Mouse (Mus musculus) thymus, adult 2 months (tissue): Measurements from ENCODE around the gene Irgq. TPM values are rescaled to one million over a fixed set of nuclear protein-coding genes. Genes with fewer than 3 reads are reported as not detected.

ENCODE experiments used
- DNase-seq: peaks from one replicate; pipeline ENCODE4 v3.0.0; 2021
- H3K27ac ChIP-seq: fragments of 200-500 bp; 2 replicates; pipeline ENCODE4 v1.5.1; 2012; ENCODE audit warnings: low read length, control low read depth; ENCODE audit not compliant: control insufficient read depth, insufficient read depth
- H3K27me3 ChIP-seq: fragments of 200-500 bp; 2 replicates; pipeline ENCODE4 v1.6.1; 2012; ENCODE audit warnings: mild to moderate bottlenecking, low read length, moderate library complexity, mixed read lengths; ENCODE audit not compliant: control insufficient read depth, insufficient read depth
- H3K36me3 ChIP-seq: fragments of 200-500 bp; 2 replicates; pipeline ENCODE4 v1.6.1; 2012; ENCODE audit warnings: mild to moderate bottlenecking, low read length, moderate library complexity; ENCODE audit not compliant: control insufficient read depth, insufficient read depth
- H3K4me1 ChIP-seq: fragments of 200-500 bp; replicated peaks from 2 replicates; pipeline ENCODE4 v1.6.1; 2012; ENCODE audit warnings: low read length; ENCODE audit not compliant: control insufficient read depth, insufficient read depth
- H3K4me3 ChIP-seq: fragments of 200-500 bp; 2 replicates; pipeline ENCODE4 v1.5.1; 2012; ENCODE audit warnings: mild to moderate bottlenecking, low read length, control low read depth, moderate library complexity; ENCODE audit not compliant: control insufficient read depth, insufficient read depth
- CTCF ChIP-seq: fragments of 200-500 bp; IDR thresholded peaks from 2 replicates; pipeline ENCODE4 v1.5.1; 2012; ENCODE audit warnings: mild to moderate bottlenecking, control low read depth, low read length, moderate library complexity, borderline replicate concordance; ENCODE audit not compliant: control insufficient read depth, poor library complexity, insufficient read depth; ENCODE audit errors: extremely low read depth
- POLR2A ChIP-seq: fragments of 200-500 bp; IDR thresholded peaks from 2 replicates; pipeline ENCODE4 v1.6.1; 2012; ENCODE audit warnings: mild to moderate bottlenecking, low read length, control low read depth, moderate library complexity; ENCODE audit not compliant: control insufficient read depth, poor library complexity, insufficient read depth; ENCODE audit errors: extremely low read depth
- WGBS: fragments of 180-500 bp; shearing (Covaris S2); methylation state at CpG from one replicate; pipeline ENCODE4 v1.1.7; 2018; 5-methylcytosine and 5-hydroxymethylcytosine counted together
- polyA plus RNA-seq: library from polyadenylated mRNA; depleted of rRNA; stranded (reverse); fragments of >200 nt; gene quantifications from 2 replicates; pipeline ENCODE4 v1.2.3, GENCODE M21; 2012

Gene Irgq
- polyA plus RNA-seq, 1 experiment = 34.7 TPM

GRCm38 (mm10) chr7:24547534-24548036, 17.1 kb downstream of the Irgq start:
- no peaks in the 10 kb centered on the region for H3K27me3 ChIP-seq
- DNase-seq = no peak
- no peaks in the 10 kb centered on the region for H3K36me3 ChIP-seq
- TF ChIP-seq CTCF = no peak
- no peak for TF ChIP-seq POLR2A
- peaks cover 12% of the 10 kb centered on the region for H3K4me1 ChIP-seq
- WGBS = 36% methylated on average over 13 of the region's 13 CpGs
- H3K4me3 ChIP-seq = peak overlapping the region; percentile 87
- H3K27ac ChIP-seq = no peak overlapping the region

GRCm38 (mm10) chr7:24551985-24552759, 21.7 kb downstream of the Irgq start:
- Histone ChIP-seq H3K4me1 (peaks cover 6% of the 10 kb centered on the region), H3K4me3 (no peak overlapping the region), H3K36me3 (no peaks in the 10 kb centered on the region), H3K27ac (no peak overlapping the region), H3K27me3 (no peaks in the 10 kb centered on the region)
- TF ChIP-seq CTCF (no peak), POLR2A (no peak)
- 94% methylated on average over 12 of the region's 12 CpGs for WGBS
- no peak for DNase-seq

- no peak overlapping the region for H3K27ac ChIP-seq
- no peak for DNase-seq
- H3K4me1 ChIP-seq = no peaks in the 10 kb centered on the region; the same call in 1 of the 2 replicates
- H3K4me3 ChIP-seq = no peak overlapping the region
- 94% methylated on average over 10 of the region's 10 CpGs for WGBS
- no peaks in the 10 kb centered on the region for H3K36me3 ChIP-seq
- TF ChIP-seq CTCF = no peak
- TF ChIP-seq POLR2A = no peak
- no peaks in the 10 kb centered on the region for H3K27me3 ChIP-seq
These were observed 25.3 kb downstream of the Irgq start for GRCm38 (mm10) chr7:24555786-24556185.

- H3K4me1 ChIP-seq = no peaks in the 10 kb centered on the region
- H3K27ac ChIP-seq = no peak overlapping the region
- H3K27me3 ChIP-seq = no peaks in the 10 kb centered on the region
- TF ChIP-seq CTCF (no peak), POLR2A (no peak)
- 94% methylated on average over 4 of the region's 4 CpGs for WGBS
- no peak for DNase-seq
- H3K4me3 ChIP-seq = no peak overlapping the region
- H3K36me3 ChIP-seq = no peaks in the 10 kb centered on the region
These were observed 31.0 kb downstream of the Irgq start for GRCm38 (mm10) chr7:24561450-24561849.

GRCm38 (mm10) chr7:24563191-24563836, 32.8 kb downstream of the Irgq start:
- DNase-seq = no peak
- no peak overlapping the region for H3K27ac ChIP-seq
- no peaks in the 10 kb centered on the region for H3K4me1 ChIP-seq
- WGBS = 96% methylated on average over 8 of the region's 8 CpGs
- H3K4me3 ChIP-seq = no peak overlapping the region
- no peaks in the 10 kb centered on the region for H3K27me3 ChIP-seq
- TF ChIP-seq POLR2A = no peak
- no peak for TF ChIP-seq CTCF
- H3K36me3 ChIP-seq = 0 out of 2 replicates have a peak, but pooled peaks cover 12% of the 10 kb centered on the region

GRCm38 (mm10) chr7:24563837-24564206, 33.3 kb downstream of the Irgq start:
- no peaks in the 10 kb centered on the region for H3K27me3 ChIP-seq
- no peak overlapping the region for H3K27ac ChIP-seq
- no peak overlapping the region for H3K4me3 ChIP-seq
- WGBS = 93% methylated on average over 4 of the region's 4 CpGs
- H3K36me3 ChIP-seq = 0 out of 2 replicates have a peak, but pooled peaks cover 12% of the 10 kb centered on the region
- DNase-seq = no peak
- no peak for TF ChIP-seq CTCF
- no peak for TF ChIP-seq POLR2A
- H3K4me1 ChIP-seq = no peaks in the 10 kb centered on the region
